Mouse (Mus musculus): ENCODE measurements around the gene Gm10840. TPM values are rescaled to one million over a fixed set of nuclear protein-coding genes. Genes with fewer than 3 reads are reported as not detected.

Gm10840 gene
- polyA plus RNA-seq, 1 experiment from 2014 or later, result not detected

DNA sequence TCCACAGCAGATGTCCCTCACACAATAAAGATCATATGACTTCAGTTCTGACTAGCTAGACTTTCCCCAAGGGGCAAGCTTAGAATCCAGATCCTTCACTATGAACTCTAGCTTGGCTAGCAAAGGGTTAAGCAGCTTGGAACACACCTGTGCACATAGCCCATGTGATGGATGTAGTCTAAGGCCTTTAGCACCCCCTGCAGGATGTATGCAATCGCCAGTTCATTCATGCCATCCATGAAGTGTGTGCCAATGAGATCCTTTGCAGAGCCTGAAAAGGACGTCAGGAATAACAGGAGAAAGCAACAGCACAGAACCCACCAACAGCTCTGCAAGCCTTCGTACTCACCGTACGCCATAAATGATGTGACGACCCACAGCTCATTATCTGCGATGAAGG is 10.2 kb downstream of the Gm10840 start:
- Histone ChIP-seq H3K4me2 (ENCODE audit: low read length) (no peak overlapping the region), H3K36me3 (ENCODE audit: control insufficient read depth, insufficient read depth, low read length) (peaks cover 31% of the 10 kb centered on the region), H3K4me3 (ENCODE audit: low read depth, low read length) (no peak overlapping the region), H3K27me3 (replicated peaks; ENCODE audit: control insufficient read depth, insufficient read depth, low read length) (no peaks in the 10 kb centered on the region), H3K9me3 (replicated peaks; ENCODE audit: control insufficient read depth, low read length) (no peaks in the 10 kb centered on the region), H3K4me1 (ENCODE audit: control insufficient read depth, insufficient read depth, low read length) (no peaks in the 10 kb centered on the region), H3K27ac (ENCODE audit: low read depth, low read length) (no peak overlapping the region), H3K9ac (ENCODE audit: low read length) (no peak overlapping the region)
- ATAC-seq (no peak), DNase-seq (ENCODE audit: low spot score) (peak; percentile 25)
- 74% methylated on average over 7 of the region's 7 CpGs for WGBS

DNA sequence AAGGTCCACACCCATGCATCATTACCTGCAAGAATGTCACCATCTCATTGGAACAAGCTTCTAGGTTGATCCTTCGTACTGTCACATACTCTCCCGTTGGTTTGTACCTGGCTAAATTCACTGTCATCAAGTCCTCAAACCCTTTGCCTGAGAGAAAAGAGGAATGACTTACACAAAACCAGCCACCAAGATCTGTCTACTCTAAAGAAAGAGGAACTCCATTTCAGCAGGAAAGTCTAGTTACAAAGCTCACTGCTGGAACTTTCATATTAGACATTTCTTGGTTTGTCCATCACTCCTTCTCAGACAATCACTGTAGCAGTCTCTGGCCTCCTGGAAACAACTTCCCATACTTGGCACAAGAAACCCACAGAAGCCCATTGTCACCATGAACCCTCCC is 12.6 kb downstream of the Gm10840 start:
- no peaks in the 10 kb centered on the region for H3K27me3 ChIP-seq (replicated peaks; ENCODE audit: control insufficient read depth, insufficient read depth, low read length)
- no peaks in the 10 kb centered on the region for H3K9me3 ChIP-seq (replicated peaks; ENCODE audit: control insufficient read depth, low read length)
- H3K4me1 ChIP-seq (ENCODE audit: control insufficient read depth, insufficient read depth, low read length), result no peaks in the 10 kb centered on the region
- no peak overlapping the region for H3K27ac ChIP-seq (ENCODE audit: low read depth, low read length)
- DNase-seq (ENCODE audit: low spot score) (no peak), ATAC-seq (no peak)
- no peak overlapping the region for H3K9ac ChIP-seq (ENCODE audit: low read length)
- H3K36me3 ChIP-seq (ENCODE audit: control insufficient read depth, insufficient read depth, low read length), result peaks cover 13% of the 10 kb centered on the region
- no peak overlapping the region for H3K4me3 ChIP-seq (ENCODE audit: low read depth, low read length)
- WGBS, result 95% methylated on average over 2 of the region's 2 CpGs
- no peak overlapping the region for H3K4me2 ChIP-seq (ENCODE audit: low read length)

DNA sequence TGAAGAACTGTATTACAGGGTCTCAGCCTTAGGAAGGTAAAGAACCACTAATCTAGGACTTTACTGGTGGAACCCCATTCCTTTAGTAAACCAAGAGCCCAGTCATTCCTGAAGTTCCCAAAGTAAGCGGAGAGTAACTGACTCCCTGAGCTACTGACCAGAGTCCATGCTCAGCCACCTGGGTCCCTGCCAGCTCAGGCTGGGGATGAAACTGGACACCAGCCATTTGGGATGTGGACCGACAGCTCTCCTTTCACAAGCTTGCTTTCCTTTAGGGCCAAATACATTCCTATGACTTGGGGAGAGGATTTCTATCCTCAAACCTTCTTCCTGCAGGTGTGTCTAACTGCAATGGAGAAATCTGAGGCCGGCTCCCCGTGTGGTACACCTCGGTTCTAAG is 13.7 kb downstream of the Gm10840 start:
- H3K4me3 ChIP-seq (ENCODE audit: low read depth, low read length), result no peak overlapping the region
- DNase-seq (ENCODE audit: low spot score), result no peak
- WGBS, result 84% methylated on average over 5 of the region's 5 CpGs

DNA sequence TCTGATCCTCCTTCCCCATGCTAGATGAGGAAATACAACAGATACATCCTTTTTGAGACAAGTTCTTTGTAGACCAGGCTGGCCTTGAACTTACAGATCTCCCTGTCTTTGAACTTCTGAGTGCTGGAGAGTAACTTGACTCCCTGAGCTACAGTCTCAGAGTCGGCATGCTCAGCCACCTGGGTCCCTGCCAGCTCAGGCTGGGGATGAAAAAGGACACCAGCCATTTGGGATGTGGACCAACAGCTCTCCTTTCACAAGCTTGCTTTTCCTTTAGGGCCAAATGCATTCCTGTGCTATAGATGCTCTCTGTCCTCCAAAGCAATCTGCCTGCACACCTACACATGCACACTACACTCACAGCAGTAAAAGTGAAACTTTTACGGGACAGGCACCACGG is 14.4 kb downstream of the Gm10840 start:
- Histone ChIP-seq H3K27me3 (replicated peaks; ENCODE audit: control insufficient read depth, insufficient read depth, low read length) (no peaks in the 10 kb centered on the region), H3K4me3 (ENCODE audit: low read depth, low read length) (no peak overlapping the region), H3K36me3 (ENCODE audit: control insufficient read depth, insufficient read depth, low read length) (peaks cover 11% of the 10 kb centered on the region), H3K9me3 (replicated peaks; ENCODE audit: control insufficient read depth, low read length) (no peaks in the 10 kb centered on the region), H3K27ac (ENCODE audit: low read depth, low read length) (no peak overlapping the region), H3K4me2 (ENCODE audit: low read length) (no peak overlapping the region), H3K9ac (ENCODE audit: low read length) (no peak overlapping the region), H3K4me1 (ENCODE audit: control insufficient read depth, insufficient read depth, low read length) (no peaks in the 10 kb centered on the region)
- DNase-seq (ENCODE audit: low spot score), result no peak
- no peak for ATAC-seq
- 81% methylated on average over 3 of the region's 3 CpGs for WGBS

More for the DNA sequence above, 13.7 kb downstream of the Gm10840 start:
- Histone ChIP-seq H3K27me3 (replicated peaks; ENCODE audit: control insufficient read depth, insufficient read depth, low read length) (no peaks in the 10 kb centered on the region), H3K9ac (ENCODE audit: low read length) (no peak overlapping the region), H3K4me1 (ENCODE audit: control insufficient read depth, insufficient read depth, low read length) (no peaks in the 10 kb centered on the region), H3K9me3 (replicated peaks; ENCODE audit: control insufficient read depth, low read length) (no peaks in the 10 kb centered on the region), H3K27ac (ENCODE audit: low read depth, low read length) (no peak overlapping the region), H3K4me2 (ENCODE audit: low read length) (no peak overlapping the region), H3K36me3 (ENCODE audit: control insufficient read depth, insufficient read depth, low read length) (peaks cover 13% of the 10 kb centered on the region)
- ATAC-seq, result no peak

DNA sequence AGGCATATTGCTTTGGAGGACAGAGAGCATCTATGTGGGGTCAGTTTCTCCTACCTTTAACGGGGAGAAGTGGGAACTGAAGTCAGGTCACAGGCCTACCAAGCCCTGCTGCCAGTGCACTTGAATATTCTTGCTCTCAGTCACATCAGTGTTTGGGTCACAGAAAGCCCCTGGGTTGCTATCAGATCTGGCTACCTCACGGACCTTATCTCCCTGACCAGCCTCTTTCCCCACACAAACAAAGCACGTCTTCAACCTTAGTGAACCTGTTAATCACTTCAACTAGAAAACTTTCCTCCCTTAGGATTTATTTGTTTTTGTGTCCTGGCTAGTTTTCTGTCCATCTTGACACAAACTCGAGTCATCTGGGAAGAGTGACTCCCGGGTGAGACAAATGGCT is 15.7 kb downstream of the Gm10840 start:
- 91% methylated on average over 5 of the region's 5 CpGs for WGBS
- Histone ChIP-seq H3K9me3 (replicated peaks; ENCODE audit: control insufficient read depth, low read length) (no peaks in the 10 kb centered on the region), H3K4me2 (ENCODE audit: low read length) (no peak overlapping the region), H3K4me1 (ENCODE audit: control insufficient read depth, insufficient read depth, low read length) (no peaks in the 10 kb centered on the region), H3K27ac (ENCODE audit: low read depth, low read length) (no peak overlapping the region), H3K4me3 (ENCODE audit: low read depth, low read length) (no peak overlapping the region), H3K36me3 (ENCODE audit: control insufficient read depth, insufficient read depth, low read length) (0 out of 2 replicates have a peak, but pooled peaks cover 2% of the 10 kb centered on the region), H3K27me3 (replicated peaks; ENCODE audit: control insufficient read depth, insufficient read depth, low read length) (no peaks in the 10 kb centered on the region), H3K9ac (ENCODE audit: low read length) (no peak overlapping the region)
- DNase-seq (ENCODE audit: low spot score), result no peak
- ATAC-seq, result no peak

DNA sequence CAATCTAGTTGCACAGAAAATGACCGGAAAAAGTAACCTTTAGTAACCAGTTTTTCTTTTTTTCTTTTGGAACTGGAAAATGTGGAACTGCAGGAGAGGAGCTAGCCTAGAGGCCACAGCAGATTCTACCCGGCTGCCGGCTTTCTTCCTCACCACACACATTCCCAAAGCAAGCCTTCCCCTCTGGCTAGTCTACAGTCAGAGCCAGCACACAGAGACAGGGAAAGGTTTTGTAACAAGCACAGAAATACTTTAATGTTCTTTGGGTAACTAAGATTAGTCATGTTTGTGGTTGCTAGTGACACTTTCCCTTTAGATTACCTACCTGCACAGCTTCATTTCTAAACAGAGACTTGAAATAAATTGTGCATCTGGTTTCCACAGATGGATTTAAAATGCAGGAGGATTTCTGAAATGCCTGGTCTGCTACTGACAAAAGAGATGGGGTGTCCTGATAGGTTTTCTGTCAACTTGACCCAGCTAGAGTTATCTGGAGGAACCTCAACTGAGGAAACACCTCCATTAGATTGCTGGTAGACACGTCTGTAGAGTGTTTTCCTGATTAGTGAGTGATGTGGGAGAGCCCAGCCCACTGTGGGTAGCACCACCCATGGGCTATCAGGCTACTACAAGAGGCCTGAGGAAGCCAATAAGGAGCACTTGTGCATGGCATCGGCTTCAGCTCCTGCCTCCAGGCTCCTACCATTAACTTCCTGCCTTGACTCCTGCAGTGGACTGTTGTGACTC is 17.6 kb downstream of the Gm10840 start:
- Histone ChIP-seq H3K4me3 (ENCODE audit: low read depth, low read length) (no peak overlapping the region), H3K27me3 (replicated peaks; ENCODE audit: control insufficient read depth, insufficient read depth, low read length) (no peaks in the 10 kb centered on the region), H3K9ac (ENCODE audit: low read length) (no peak overlapping the region), H3K36me3 (ENCODE audit: control insufficient read depth, insufficient read depth, low read length) (peaks cover 9% of the 10 kb centered on the region; the same call in 1 of the 2 replicates), H3K27ac (ENCODE audit: low read depth, low read length) (no peak overlapping the region), H3K4me1 (ENCODE audit: control insufficient read depth, insufficient read depth, low read length) (no peaks in the 10 kb centered on the region), H3K4me2 (ENCODE audit: low read length) (no peak overlapping the region), H3K9me3 (replicated peaks; ENCODE audit: control insufficient read depth, low read length) (no peaks in the 10 kb centered on the region)
- DNase-seq (ENCODE audit: low spot score), result no peak
- 82% methylated on average over 5 of the region's 5 CpGs for WGBS
- no peak for ATAC-seq

DNA sequence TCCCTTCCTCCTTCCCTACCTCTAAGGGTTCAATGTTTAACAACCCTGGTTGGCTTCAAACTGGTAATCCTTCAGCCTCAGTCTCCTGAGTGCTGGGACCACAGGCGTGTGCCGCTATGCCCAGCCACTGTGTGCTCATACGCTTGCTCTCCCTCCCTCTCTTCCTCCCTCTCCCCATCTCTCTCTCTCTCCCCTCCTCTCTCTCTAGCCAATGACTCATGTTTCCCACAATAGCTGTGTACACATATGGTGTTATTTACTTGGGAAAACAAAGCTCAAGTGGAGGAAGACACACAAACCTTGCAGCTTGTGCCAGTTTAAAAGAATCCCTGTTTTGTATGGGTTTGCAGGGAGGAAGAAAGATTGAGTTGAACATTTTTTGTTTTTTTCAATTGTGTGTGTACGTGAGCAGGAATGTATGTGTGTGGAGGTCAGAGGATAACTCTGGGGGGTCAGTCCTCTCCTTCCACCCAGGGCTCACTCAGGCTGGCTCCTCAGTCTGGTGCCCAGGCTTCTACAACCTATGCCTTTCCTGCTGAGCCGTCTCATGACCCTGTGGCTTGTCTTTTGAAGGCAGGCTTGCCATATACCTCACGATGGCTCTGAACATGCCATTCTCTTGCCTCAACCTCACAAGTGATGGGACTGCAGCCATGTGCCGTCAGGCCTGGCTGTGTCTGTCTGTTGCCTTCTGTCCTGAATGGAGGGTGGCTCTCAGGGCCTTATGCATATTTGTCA is 19.2 kb downstream of the Gm10840 start:
- no peak overlapping the region for H3K27ac ChIP-seq (ENCODE audit: low read depth, low read length)
- no peaks in the 10 kb centered on the region for H3K27me3 ChIP-seq (replicated peaks; ENCODE audit: control insufficient read depth, insufficient read depth, low read length)
- no peak for DNase-seq (ENCODE audit: low spot score)
- no peaks in the 10 kb centered on the region for H3K4me1 ChIP-seq (ENCODE audit: control insufficient read depth, insufficient read depth, low read length)
- no peaks in the 10 kb centered on the region for H3K9me3 ChIP-seq (replicated peaks; ENCODE audit: control insufficient read depth, low read length)
- H3K36me3 ChIP-seq (ENCODE audit: control insufficient read depth, insufficient read depth, low read length), result peaks cover 15% of the 10 kb centered on the region
- WGBS, result 78% methylated on average over 7 of the region's 7 CpGs
- H3K4me3 ChIP-seq (ENCODE audit: low read depth, low read length), result no peak overlapping the region
- no peak for ATAC-seq
- H3K4me2 ChIP-seq (ENCODE audit: low read length), result no peak overlapping the region
- no peak overlapping the region for H3K9ac ChIP-seq (ENCODE audit: low read length)

DNA sequence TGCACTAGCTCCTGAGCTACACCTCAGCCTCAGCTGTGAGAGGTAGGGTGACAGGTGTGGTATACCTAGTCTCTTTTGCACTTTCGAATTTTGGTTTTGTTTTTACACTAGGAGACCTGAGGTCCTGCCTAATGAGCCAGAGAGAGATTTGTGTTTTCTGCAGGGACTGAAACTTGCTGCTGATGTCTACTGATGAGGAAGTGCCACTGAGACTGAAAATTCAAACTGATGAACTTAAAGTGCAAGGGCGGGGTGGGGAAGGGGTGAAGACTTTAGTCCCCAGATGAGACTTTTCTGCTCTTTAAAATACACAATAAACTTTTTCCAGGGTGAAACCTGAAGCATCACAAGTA is 19.8 kb downstream of the Gm10840 start:
- DNase-seq (ENCODE audit: low spot score) (no peak), ATAC-seq (no peak)
- no peak overlapping the region for H3K27ac ChIP-seq (ENCODE audit: low read depth, low read length)
- H3K27me3 ChIP-seq (replicated peaks; ENCODE audit: control insufficient read depth, insufficient read depth, low read length), result no peaks in the 10 kb centered on the region
- no peaks in the 10 kb centered on the region for H3K4me1 ChIP-seq (ENCODE audit: control insufficient read depth, insufficient read depth, low read length)
- 91% methylated on average over 2 of the region's 2 CpGs for WGBS
- H3K4me3 ChIP-seq (ENCODE audit: low read depth, low read length), result no peak overlapping the region
- peaks cover 15% of the 10 kb centered on the region for H3K36me3 ChIP-seq (ENCODE audit: control insufficient read depth, insufficient read depth, low read length)
- no peak overlapping the region for H3K4me2 ChIP-seq (ENCODE audit: low read length)
- H3K9ac ChIP-seq (ENCODE audit: low read length), result no peak overlapping the region
- H3K9me3 ChIP-seq (replicated peaks; ENCODE audit: control insufficient read depth, low read length), result no peaks in the 10 kb centered on the region

DNA sequence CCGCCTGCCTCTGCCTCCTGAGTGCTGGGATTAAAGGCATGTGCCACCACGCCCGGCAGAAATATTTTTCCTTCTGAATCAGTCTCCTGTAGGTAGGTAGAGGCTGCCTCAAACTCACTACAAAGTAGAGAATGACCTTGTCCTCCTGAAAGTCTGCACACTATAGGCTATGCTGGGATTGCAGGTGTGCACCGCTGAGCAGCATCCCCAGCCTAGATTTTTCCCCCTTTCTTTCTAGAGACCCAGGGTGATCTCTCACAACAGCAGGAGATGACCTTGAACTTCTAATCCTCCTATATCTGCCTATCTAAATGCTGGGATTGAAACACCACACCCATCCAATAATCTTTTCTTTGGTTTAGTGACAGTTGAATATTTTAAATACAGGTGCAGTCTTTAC is 26.7 kb downstream of the Gm10840 start:
- Histone ChIP-seq H3K9ac (ENCODE audit: low read length) (no peak overlapping the region), H3K27ac (ENCODE audit: low read depth, low read length) (no peak overlapping the region), H3K4me3 (ENCODE audit: low read depth, low read length) (no peak overlapping the region), H3K4me2 (ENCODE audit: low read length) (no peak overlapping the region), H3K27me3 (replicated peaks; ENCODE audit: control insufficient read depth, insufficient read depth, low read length) (no peaks in the 10 kb centered on the region), H3K9me3 (replicated peaks; ENCODE audit: control insufficient read depth, low read length) (no peaks in the 10 kb centered on the region), H3K36me3 (ENCODE audit: control insufficient read depth, insufficient read depth, low read length) (peaks cover 10% of the 10 kb centered on the region; the same call in 1 of the 2 replicates), H3K4me1 (ENCODE audit: control insufficient read depth, insufficient read depth, low read length) (no peaks in the 10 kb centered on the region; the same call in 1 of the 2 replicates)
- 92% methylated on average over 4 of the region's 4 CpGs for WGBS
- DNase-seq (ENCODE audit: low spot score) (no peak), ATAC-seq (no peak)

All from forebrain, embryonic 14.5 days (tissue).